Mouse (Mus musculus): Measurements from ENCODE around the gene Orm1. TPM values are rescaled to one million over a fixed set of nuclear protein-coding genes. Genes with fewer than 3 reads are reported as not detected.
A peak's percentile ranks its signal among the peaks of the same experiment; 100 is the strongest.

Gene Orm1
- polyA plus RNA-seq, 1 experiment from 2014 or later = not detected

DNA sequence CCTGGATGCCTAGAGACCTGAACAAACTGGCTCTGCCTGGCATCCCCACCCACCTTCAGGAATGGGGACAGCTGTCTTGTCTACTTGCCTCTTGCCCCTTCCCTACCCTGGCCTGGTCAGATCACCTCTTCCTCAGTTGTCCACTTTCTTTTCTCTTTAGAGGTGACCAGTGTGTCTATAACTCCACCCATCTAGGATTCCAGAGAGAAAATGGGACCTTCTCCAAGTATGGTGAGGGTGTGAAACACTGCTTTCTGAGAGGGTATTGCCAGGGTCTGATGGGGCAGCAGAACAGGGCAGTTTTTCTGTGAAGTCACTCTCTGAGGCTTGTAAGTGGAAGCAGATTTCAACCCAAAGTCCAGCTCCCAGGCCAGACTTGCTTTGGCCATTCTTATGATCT, 901 bp downstream of the Orm1 start:
- Histone ChIP-seq H3K36me3 (ENCODE audit: control insufficient read depth, insufficient read depth, low read length) (no peaks in the 10 kb centered on the region), H3K4me3 (ENCODE audit: low read length) (no peak overlapping the region), H3K27me3 (ENCODE audit: control insufficient read depth, insufficient read depth, low read depth, low read length) (no peaks in the 10 kb centered on the region), H3K4me2 (ENCODE audit: low read depth, low read length) (no peak overlapping the region), H3K27ac (ENCODE audit: low read length) (no peak overlapping the region), H3K9ac (ENCODE audit: low read length) (no peak overlapping the region), H3K9me3 (ENCODE audit: control insufficient read depth, low read length) (no peaks in the 10 kb centered on the region), H3K4me1 (replicated peaks; ENCODE audit: control insufficient read depth, insufficient read depth, low read length) (no peaks in the 10 kb centered on the region)
- ATAC-seq (ENCODE audit: low read depth) = peak; percentile 31; the same call in 1 of the 2 replicates

DNA sequence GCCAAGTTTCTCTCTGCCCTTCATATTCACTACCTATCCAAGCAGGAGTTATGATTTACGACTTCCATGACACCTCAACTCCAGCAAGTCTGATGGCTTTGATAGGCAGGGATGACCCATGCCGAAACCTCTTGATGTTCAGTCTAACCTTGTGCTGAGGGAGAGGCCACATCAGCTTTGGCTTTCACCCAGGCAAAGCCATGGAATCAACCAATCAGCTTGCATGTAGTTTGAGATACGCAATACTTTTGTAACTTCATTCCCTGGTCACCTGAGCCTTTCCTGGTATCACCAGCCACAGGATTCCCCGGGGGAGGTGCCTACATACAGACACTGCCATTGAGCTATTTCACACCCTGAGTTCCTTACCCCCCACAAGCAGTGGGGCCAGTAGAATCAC, 2.3 kb downstream of the Orm1 start:
- Histone ChIP-seq H3K4me2 (ENCODE audit: low read depth, low read length) (no peak overlapping the region), H3K9ac (ENCODE audit: low read length) (no peak overlapping the region), H3K27ac (ENCODE audit: low read length) (no peak overlapping the region), H3K4me1 (replicated peaks; ENCODE audit: control insufficient read depth, insufficient read depth, low read length) (no peaks in the 10 kb centered on the region), H3K4me3 (ENCODE audit: low read length) (no peak overlapping the region), H3K36me3 (ENCODE audit: control insufficient read depth, insufficient read depth, low read length) (no peaks in the 10 kb centered on the region), H3K9me3 (ENCODE audit: control insufficient read depth, low read length) (no peaks in the 10 kb centered on the region), H3K27me3 (ENCODE audit: control insufficient read depth, insufficient read depth, low read depth, low read length) (no peaks in the 10 kb centered on the region)
- no peak for ATAC-seq (ENCODE audit: low read depth)
- WGBS = 81% methylated on average over 4 of the region's 4 CpGs

DNA sequence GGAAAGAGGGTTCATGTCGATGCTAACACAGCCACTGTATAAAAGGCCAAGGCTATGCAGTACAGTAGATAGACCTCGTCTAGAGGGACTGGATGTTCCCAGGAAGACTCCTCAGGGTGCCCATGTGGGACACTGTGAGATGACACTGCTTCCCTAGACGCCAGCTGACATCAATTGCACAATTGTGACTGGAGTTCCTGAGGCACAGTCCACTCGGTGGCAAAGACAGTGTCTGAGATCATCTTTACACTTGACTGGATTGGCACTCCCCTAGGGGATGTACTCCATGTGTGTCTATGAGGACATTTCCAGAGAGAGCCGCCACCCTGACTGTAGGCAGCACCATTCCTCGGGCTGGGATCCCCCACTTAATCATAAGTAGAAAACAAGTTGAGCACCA, 4.2 kb downstream of the Orm1 start:
- H3K4me2 ChIP-seq (ENCODE audit: low read depth, low read length) = no peak overlapping the region
- H3K36me3 ChIP-seq (ENCODE audit: control insufficient read depth, insufficient read depth, low read length) = no peaks in the 10 kb centered on the region
- H3K9ac ChIP-seq (ENCODE audit: low read length) = no peak overlapping the region
- H3K27me3 ChIP-seq (ENCODE audit: control insufficient read depth, insufficient read depth, low read depth, low read length) = no peaks in the 10 kb centered on the region
- 62% methylated on average over 6 of the region's 6 CpGs for WGBS
- no peaks in the 10 kb centered on the region for H3K4me1 ChIP-seq (replicated peaks; ENCODE audit: control insufficient read depth, insufficient read depth, low read length)
- no peak overlapping the region for H3K4me3 ChIP-seq (ENCODE audit: low read length)
- H3K27ac ChIP-seq (ENCODE audit: low read length) = no peak overlapping the region
- no peaks in the 10 kb centered on the region for H3K9me3 ChIP-seq (ENCODE audit: control insufficient read depth, low read length)
- no peak for ATAC-seq (ENCODE audit: low read depth)

DNA sequence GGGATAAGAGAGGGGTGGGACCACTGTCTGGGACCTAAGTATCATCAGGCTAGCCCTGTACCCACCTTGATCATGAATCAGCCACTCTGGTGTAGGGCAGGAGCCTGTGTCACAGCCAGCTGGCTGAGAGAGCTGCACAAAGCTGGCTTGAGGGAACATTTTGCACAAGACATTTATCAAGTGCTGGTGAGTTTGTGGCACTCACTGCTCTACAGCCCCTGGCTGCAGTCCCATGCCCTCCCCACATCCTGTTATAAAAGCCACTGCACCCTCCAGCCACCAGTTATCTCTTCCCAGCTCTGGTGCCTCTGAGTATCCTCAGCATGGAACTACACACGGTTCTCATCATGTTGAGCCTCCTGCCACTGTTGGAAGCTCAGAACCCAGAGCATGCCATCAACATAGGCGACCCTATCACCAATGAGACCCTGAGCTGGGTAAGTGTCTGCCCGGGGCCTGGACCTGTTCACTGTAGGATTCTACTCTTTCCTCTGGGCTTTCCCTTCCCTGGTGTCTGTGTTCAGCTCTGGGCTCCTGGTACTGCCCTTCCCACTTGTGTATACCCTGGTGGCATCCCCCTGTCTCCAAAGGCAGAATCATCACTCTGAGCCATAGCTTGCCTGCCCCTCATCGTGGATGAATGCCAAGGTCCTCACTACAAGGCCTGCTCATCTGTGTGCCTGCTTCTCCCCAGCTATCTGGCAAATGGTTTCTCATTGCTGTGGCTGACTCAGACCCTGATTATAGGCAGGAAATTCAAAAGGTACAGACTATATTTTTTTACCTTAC, 11.7 kb downstream of the Orm1 start, which contains the start of gene Orm3:
TSS of gene Orm3 (plus strand) at position 286 of the 789 bp plus-strand sequence.
- 68% methylated on average over 4 of the region's 4 CpGs for WGBS

DNA sequence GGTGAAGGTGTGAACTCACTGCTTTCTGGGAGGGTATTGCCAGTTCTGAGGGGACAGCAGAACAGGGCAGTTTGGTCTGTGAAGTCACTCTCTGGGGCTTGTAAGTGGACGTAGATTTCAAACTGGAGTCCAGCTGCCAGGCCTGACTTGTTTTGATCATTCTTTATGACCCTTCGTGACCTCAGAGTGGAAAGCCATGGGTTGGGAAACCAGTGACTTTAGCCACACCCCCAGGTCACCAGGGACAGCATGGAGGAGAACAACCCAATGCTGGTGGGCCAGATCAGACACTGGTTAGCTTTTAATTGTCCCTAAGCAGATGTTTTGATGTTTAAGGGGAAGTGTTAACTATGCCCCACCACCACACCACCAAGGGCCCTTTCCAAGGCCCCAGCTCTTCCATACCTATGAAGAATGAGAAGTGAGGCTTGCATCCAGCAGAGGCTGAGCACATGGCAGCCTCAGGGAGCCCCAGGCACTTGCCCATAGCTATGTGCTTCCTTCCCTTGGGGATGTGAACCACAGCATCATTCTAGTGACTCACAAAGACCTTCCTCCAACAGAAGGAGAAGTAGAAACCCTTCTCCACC, 12.7 kb downstream of the Orm1 start:
- WGBS = 58% methylated on average over 2 of the region's 2 CpGs
- Histone ChIP-seq H3K27me3 (ENCODE audit: control insufficient read depth, insufficient read depth, low read depth, low read length) (no peaks in the 10 kb centered on the region), H3K27ac (ENCODE audit: low read length) (no peak overlapping the region), H3K4me3 (ENCODE audit: low read length) (no peak overlapping the region), H3K4me2 (ENCODE audit: low read depth, low read length) (no peak overlapping the region), H3K4me1 (replicated peaks; ENCODE audit: control insufficient read depth, insufficient read depth, low read length) (no peaks in the 10 kb centered on the region), H3K9me3 (ENCODE audit: control insufficient read depth, low read length) (no peaks in the 10 kb centered on the region), H3K36me3 (ENCODE audit: control insufficient read depth, insufficient read depth, low read length) (no peaks in the 10 kb centered on the region), H3K9ac (ENCODE audit: low read length) (no peak overlapping the region)
- no peak for ATAC-seq (ENCODE audit: low read depth)

More for the DNA sequence above, 11.7 kb downstream of the Orm1 start, which contains the start of gene Orm3:
- H3K27ac ChIP-seq (ENCODE audit: low read length) = no peak within 1 kb of the TSS
- peak; percentile 32; the same call in 1 of the 2 replicates for ATAC-seq (ENCODE audit: low read depth)
- H3K4me1 ChIP-seq (replicated peaks; ENCODE audit: control insufficient read depth, insufficient read depth, low read length) = no peaks in the 10 kb centered on the region
- no peaks in the 10 kb centered on the region for H3K36me3 ChIP-seq (ENCODE audit: control insufficient read depth, insufficient read depth, low read length)
- H3K4me2 ChIP-seq (ENCODE audit: low read depth, low read length) = no peak within 1 kb of the TSS
- no peaks in the 10 kb centered on the region for H3K9me3 ChIP-seq (ENCODE audit: control insufficient read depth, low read length)
- H3K27me3 ChIP-seq (ENCODE audit: control insufficient read depth, insufficient read depth, low read depth, low read length) = no peaks in the 10 kb centered on the region
- no peak within 1 kb of the TSS for H3K9ac ChIP-seq (ENCODE audit: low read length)
- H3K4me3 ChIP-seq (ENCODE audit: low read length) = no peak within 1 kb of the TSS

DNA sequence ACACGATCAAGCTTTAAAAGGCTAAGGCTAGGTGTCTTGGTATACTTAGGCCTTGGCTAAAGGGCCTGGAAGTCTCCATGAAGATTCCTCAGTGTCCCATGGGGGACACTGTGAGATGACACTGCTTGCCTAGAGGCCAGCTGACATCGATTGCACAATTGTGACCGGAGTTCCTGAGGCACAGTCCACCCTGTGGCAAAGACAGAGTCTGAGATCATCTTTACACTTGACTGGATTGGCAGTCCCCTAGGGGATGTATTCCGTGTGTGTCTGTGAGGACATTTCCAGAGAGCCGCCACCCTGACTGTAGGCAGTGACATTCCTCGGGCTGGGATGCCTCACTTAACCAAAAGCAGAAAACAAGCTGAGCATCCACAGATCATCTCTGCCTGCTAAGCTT, 15.5 kb downstream of the Orm1 start:
- Histone ChIP-seq H3K4me1 (replicated peaks; ENCODE audit: control insufficient read depth, insufficient read depth, low read length) (no peaks in the 10 kb centered on the region), H3K27me3 (ENCODE audit: control insufficient read depth, insufficient read depth, low read depth, low read length) (no peaks in the 10 kb centered on the region), H3K4me3 (ENCODE audit: low read length) (no peak overlapping the region), H3K4me2 (ENCODE audit: low read depth, low read length) (no peak overlapping the region), H3K36me3 (ENCODE audit: control insufficient read depth, insufficient read depth, low read length) (no peaks in the 10 kb centered on the region), H3K9me3 (ENCODE audit: control insufficient read depth, low read length) (no peaks in the 10 kb centered on the region), H3K9ac (ENCODE audit: low read length) (no peak overlapping the region), H3K27ac (ENCODE audit: low read length) (no peak overlapping the region)
- no peak for ATAC-seq (ENCODE audit: low read depth)
- 78% methylated on average over 6 of the region's 6 CpGs for WGBS

DNA sequence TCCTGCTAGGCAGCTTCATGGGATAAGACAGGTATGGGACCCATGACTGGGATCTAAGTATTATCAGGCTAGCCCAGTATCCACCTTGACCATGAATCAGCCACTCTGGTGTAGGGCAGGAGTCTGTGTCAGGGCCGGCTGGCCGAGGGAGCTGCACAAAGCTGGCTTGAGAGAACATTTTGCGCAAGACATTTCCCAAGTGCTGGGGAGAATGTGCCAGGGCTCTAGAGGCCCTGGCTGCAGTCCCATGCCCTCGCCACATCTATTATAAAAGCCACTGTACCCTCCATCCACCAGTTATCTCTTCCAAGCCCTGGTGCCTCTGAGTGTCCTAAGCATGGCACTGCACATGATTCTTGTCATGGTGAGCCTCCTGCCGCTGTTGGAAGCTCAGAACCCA, 17.8 kb downstream of the Orm1 start, which contains the start of gene Orm2:
TSS of gene Orm2 (plus strand) at position 300 of the 400 bp plus-strand sequence.
- no peak for ATAC-seq (ENCODE audit: low read depth)
- Histone ChIP-seq H3K27me3 (ENCODE audit: control insufficient read depth, insufficient read depth, low read depth, low read length) (no peaks in the 10 kb centered on the region), H3K27ac (ENCODE audit: low read length) (no peak within 1 kb of the TSS), H3K36me3 (ENCODE audit: control insufficient read depth, insufficient read depth, low read length) (no peaks in the 10 kb centered on the region), H3K4me1 (replicated peaks; ENCODE audit: control insufficient read depth, insufficient read depth, low read length) (no peaks in the 10 kb centered on the region), H3K4me2 (ENCODE audit: low read depth, low read length) (no peak within 1 kb of the TSS), H3K9ac (ENCODE audit: low read length) (no peak within 1 kb of the TSS), H3K4me3 (ENCODE audit: low read length) (no peak within 1 kb of the TSS), H3K9me3 (ENCODE audit: control insufficient read depth, low read length) (no peaks in the 10 kb centered on the region)
- 76% methylated on average over 5 of the region's 5 CpGs for WGBS

DNA sequence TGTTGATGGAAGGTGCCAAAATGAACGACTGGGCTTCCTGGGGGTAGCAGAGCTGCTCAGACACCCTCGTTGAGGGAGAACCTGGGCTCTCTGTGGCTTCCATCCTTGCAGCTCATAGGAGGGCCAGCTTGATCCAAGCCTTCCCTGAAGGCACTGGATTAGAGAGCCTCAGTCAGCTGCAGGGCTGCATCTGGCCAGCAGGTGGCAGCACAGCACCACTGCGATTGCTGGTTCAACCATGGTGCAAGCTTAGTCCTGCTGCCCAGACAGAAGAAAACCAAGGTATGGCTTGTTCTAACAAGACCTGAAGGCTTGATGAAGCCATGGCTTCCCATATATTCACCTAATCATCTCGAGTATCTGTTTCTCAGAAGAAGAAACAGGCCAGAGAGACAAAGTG, 24.2 kb downstream of the Orm1 start:
- peak; percentile 58 for ATAC-seq (ENCODE audit: low read depth)
- peaks cover 28% of the 10 kb centered on the region for H3K36me3 ChIP-seq (ENCODE audit: control insufficient read depth, insufficient read depth, low read length)

DNA sequence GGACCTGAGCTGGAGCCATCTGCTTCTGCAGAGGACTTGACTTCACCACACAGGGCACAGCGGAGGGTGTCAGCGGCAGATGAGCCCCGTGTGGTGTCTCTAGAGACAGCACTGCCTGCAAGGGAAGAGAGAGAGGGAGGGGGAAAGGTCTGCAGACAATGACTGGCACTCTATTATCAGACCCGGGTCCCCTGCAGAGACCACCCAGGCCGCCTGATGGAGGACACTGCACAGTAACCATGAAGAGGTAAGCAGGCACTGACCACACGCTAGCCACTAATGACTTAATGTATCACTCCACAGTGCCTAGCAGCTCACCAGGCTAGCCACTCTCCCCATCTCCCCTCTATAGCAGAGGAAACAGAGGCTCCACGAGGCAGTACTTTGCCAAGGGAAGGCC, 26.5 kb downstream of the Orm1 start:
- 55% methylated on average over 7 of the region's 7 CpGs for WGBS

More for the DNA sequence above, 24.2 kb downstream of the Orm1 start:
- Histone ChIP-seq H3K27ac (ENCODE audit: low read length) (no peak overlapping the region), H3K4me2 (ENCODE audit: low read depth, low read length) (no peak overlapping the region), H3K4me3 (ENCODE audit: low read length) (no peak overlapping the region), H3K9ac (ENCODE audit: low read length) (no peak overlapping the region), H3K27me3 (ENCODE audit: control insufficient read depth, insufficient read depth, low read depth, low read length) (no peaks in the 10 kb centered on the region), H3K9me3 (ENCODE audit: control insufficient read depth, low read length) (no peaks in the 10 kb centered on the region), H3K4me1 (replicated peaks; ENCODE audit: control insufficient read depth, insufficient read depth, low read length) (no peaks in the 10 kb centered on the region)
- 20% methylated on average over 4 of the region's 4 CpGs for WGBS

More for the DNA sequence above, 26.5 kb downstream of the Orm1 start:
- Histone ChIP-seq H3K27ac (ENCODE audit: low read length) (no peak overlapping the region), H3K9ac (ENCODE audit: low read length) (no peak overlapping the region), H3K4me1 (replicated peaks; ENCODE audit: control insufficient read depth, insufficient read depth, low read length) (no peaks in the 10 kb centered on the region), H3K4me2 (ENCODE audit: low read depth, low read length) (no peak overlapping the region), H3K9me3 (ENCODE audit: control insufficient read depth, low read length) (no peaks in the 10 kb centered on the region), H3K27me3 (ENCODE audit: control insufficient read depth, insufficient read depth, low read depth, low read length) (no peaks in the 10 kb centered on the region), H3K36me3 (ENCODE audit: control insufficient read depth, insufficient read depth, low read length) (peaks cover 40% of the 10 kb centered on the region), H3K4me3 (ENCODE audit: low read length) (no peak overlapping the region)
- no peak for ATAC-seq (ENCODE audit: low read depth)

Data from lung, embryonic 16.5 days (tissue).